Mouse (Mus musculus): ENCODE results near the gene 1700013G24Rik. TPM values are rescaled to one million over a fixed set of nuclear protein-coding genes. Genes with fewer than 3 reads are reported as not detected.

1700013G24Rik gene
- polyA plus RNA-seq, 1 experiment from 2014 or later, result not detected

- H3K27me3 ChIP-seq, result no peaks in the 10 kb centered on the region
- peaks cover 13% of the 10 kb centered on the region for H3K4me1 ChIP-seq (replicated peaks)
- peak overlapping the region; percentile 40 for H3K4me2 ChIP-seq
- 29% methylated on average over 5 of the region's 5 CpGs for WGBS
- H3K9me3 ChIP-seq, result no peaks in the 10 kb centered on the region
- no peak overlapping the region for H3K27ac ChIP-seq (replicated peaks)
- H3K36me3 ChIP-seq, result no peaks in the 10 kb centered on the region
- no peak for ATAC-seq (ENCODE audit: low FRiP score, low read depth)
- H3K4me3 ChIP-seq, result 0 out of 2 replicates have a peak overlapping the region, but pooled peaks have one; percentile 16
- no peak overlapping the region for H3K9ac ChIP-seq
Observed at GRCm38 (mm10) chr4:137443625-137444024, 9.5 kb upstream of the 1700013G24Rik start.

GRCm38 (mm10) chr4:137445881-137446280 lies 7.2 kb upstream of the 1700013G24Rik start:
- 87% methylated on average over 4 of the region's 4 CpGs for WGBS
- Histone ChIP-seq H3K9ac (no peak overlapping the region), H3K36me3 (no peaks in the 10 kb centered on the region), H3K4me3 (no peak overlapping the region), H3K4me1 (replicated peaks) (peaks cover 16% of the 10 kb centered on the region), H3K27ac (replicated peaks) (no peak overlapping the region), H3K9me3 (no peaks in the 10 kb centered on the region), H3K27me3 (no peaks in the 10 kb centered on the region), H3K4me2 (no peak overlapping the region)
- no peak for ATAC-seq (ENCODE audit: low FRiP score, low read depth)

GRCm38 (mm10) chr4:137447363-137448196 lies 5.5 kb upstream of the 1700013G24Rik start:
- ATAC-seq (ENCODE audit: low FRiP score, low read depth), result no peak
- Histone ChIP-seq H3K27me3 (no peaks in the 10 kb centered on the region), H3K9me3 (no peaks in the 10 kb centered on the region), H3K4me1 (replicated peaks) (peaks cover 16% of the 10 kb centered on the region), H3K36me3 (no peaks in the 10 kb centered on the region), H3K9ac (no peak overlapping the region), H3K4me3 (no peak overlapping the region), H3K27ac (replicated peaks) (no peak overlapping the region), H3K4me2 (0 out of 2 replicates have a peak overlapping the region, but pooled peaks have one; percentile 4)
- WGBS, result 66% methylated on average over 7 of the region's 7 CpGs

GRCm38 (mm10) chr4:137448197-137448596 lies 4.9 kb upstream of the 1700013G24Rik start:
- H3K9me3 ChIP-seq, result no peaks in the 10 kb centered on the region
- peaks cover 16% of the 10 kb centered on the region for H3K4me1 ChIP-seq (replicated peaks)
- 0 out of 2 replicates have a peak overlapping the region, but pooled peaks have one; percentile 4 for H3K4me2 ChIP-seq
- no peak overlapping the region for H3K9ac ChIP-seq
- WGBS, result 28% methylated on average over 6 of the region's 6 CpGs
- ATAC-seq (ENCODE audit: low FRiP score, low read depth), result no peak
- no peaks in the 10 kb centered on the region for H3K36me3 ChIP-seq
- H3K27me3 ChIP-seq, result no peaks in the 10 kb centered on the region
- H3K27ac ChIP-seq (replicated peaks), result no peak overlapping the region
- no peak overlapping the region for H3K4me3 ChIP-seq

GRCm38 (mm10) chr4:137448641-137449040 lies 4.4 kb upstream of the 1700013G24Rik start:
- Histone ChIP-seq H3K27me3 (no peaks in the 10 kb centered on the region), H3K4me3 (no peak overlapping the region), H3K4me2 (no peak overlapping the region), H3K9ac (no peak overlapping the region), H3K36me3 (no peaks in the 10 kb centered on the region), H3K9me3 (no peaks in the 10 kb centered on the region), H3K27ac (replicated peaks) (no peak overlapping the region), H3K4me1 (replicated peaks) (peaks cover 16% of the 10 kb centered on the region)
- no peak for ATAC-seq (ENCODE audit: low FRiP score, low read depth)
- WGBS, result 59% methylated on average over 2 of the region's 2 CpGs

GRCm38 (mm10) chr4:137449132-137449531 lies 4.0 kb upstream of the 1700013G24Rik start:
- Histone ChIP-seq H3K4me2 (no peak overlapping the region), H3K36me3 (no peaks in the 10 kb centered on the region), H3K4me1 (replicated peaks) (peaks cover 13% of the 10 kb centered on the region), H3K4me3 (no peak overlapping the region), H3K9me3 (no peaks in the 10 kb centered on the region), H3K27me3 (no peaks in the 10 kb centered on the region), H3K27ac (replicated peaks) (no peak overlapping the region), H3K9ac (no peak overlapping the region)
- ATAC-seq (ENCODE audit: low FRiP score, low read depth), result no peak
- WGBS, result 85% methylated on average over 2 of the region's 2 CpGs

- H3K27ac ChIP-seq (replicated peaks), result no peak overlapping the region
- no peak for ATAC-seq (ENCODE audit: low FRiP score, low read depth)
- no peak overlapping the region for H3K4me3 ChIP-seq
- H3K36me3 ChIP-seq, result no peaks in the 10 kb centered on the region
- peaks cover 13% of the 10 kb centered on the region for H3K4me1 ChIP-seq (replicated peaks)
- H3K27me3 ChIP-seq, result no peaks in the 10 kb centered on the region
- H3K9ac ChIP-seq, result no peak overlapping the region
- H3K4me2 ChIP-seq, result no peak overlapping the region
- WGBS, result 81% methylated on average over 10 of the region's 10 CpGs
- no peaks in the 10 kb centered on the region for H3K9me3 ChIP-seq
Observed at GRCm38 (mm10) chr4:137449715-137450114, 3.4 kb upstream of the 1700013G24Rik start.

GRCm38 (mm10) chr4:137452190-137452589 lies 894 bp upstream of the 1700013G24Rik start:
- Histone ChIP-seq H3K4me2 (no peak overlapping the region), H3K4me1 (replicated peaks) (peaks cover 13% of the 10 kb centered on the region), H3K9ac (no peak overlapping the region), H3K4me3 (no peak overlapping the region), H3K27ac (replicated peaks) (no peak overlapping the region), H3K36me3 (no peaks in the 10 kb centered on the region), H3K27me3 (no peaks in the 10 kb centered on the region), H3K9me3 (no peaks in the 10 kb centered on the region)
- ATAC-seq (ENCODE audit: low FRiP score, low read depth), result no peak
- WGBS, result 93% methylated on average over 5 of the region's 6 CpGs

GRCm38 (mm10) chr4:137454582-137454981 lies 1.5 kb downstream of the 1700013G24Rik start:
- no peak for ATAC-seq (ENCODE audit: low FRiP score, low read depth)
- no peak overlapping the region for H3K9ac ChIP-seq
- no peaks in the 10 kb centered on the region for H3K9me3 ChIP-seq
- no peak overlapping the region for H3K4me3 ChIP-seq
- H3K4me1 ChIP-seq (replicated peaks), result no peaks in the 10 kb centered on the region
- H3K27me3 ChIP-seq, result no peaks in the 10 kb centered on the region
- no peak overlapping the region for H3K4me2 ChIP-seq
- no peak overlapping the region for H3K27ac ChIP-seq (replicated peaks)
- H3K36me3 ChIP-seq, result no peaks in the 10 kb centered on the region
- WGBS, result 91% methylated on average over 14 of the region's 14 CpGs

GRCm38 (mm10) chr4:137456581-137456980 lies 3.5 kb downstream of the 1700013G24Rik start:
- no peak for ATAC-seq (ENCODE audit: low FRiP score, low read depth)
- no peak overlapping the region for H3K4me2 ChIP-seq
- no peak overlapping the region for H3K27ac ChIP-seq (replicated peaks)
- H3K4me3 ChIP-seq, result no peak overlapping the region
- H3K27me3 ChIP-seq, result no peaks in the 10 kb centered on the region
- WGBS, result 88% methylated on average over 12 of the region's 12 CpGs
- H3K36me3 ChIP-seq, result no peaks in the 10 kb centered on the region
- H3K4me1 ChIP-seq (replicated peaks), result no peaks in the 10 kb centered on the region
- H3K9me3 ChIP-seq, result no peaks in the 10 kb centered on the region
- no peak overlapping the region for H3K9ac ChIP-seq

GRCm38 (mm10) chr4:137457292-137457691 lies 4.2 kb downstream of the 1700013G24Rik start:
- Histone ChIP-seq H3K36me3 (no peaks in the 10 kb centered on the region), H3K9me3 (no peaks in the 10 kb centered on the region), H3K4me3 (no peak overlapping the region), H3K4me2 (no peak overlapping the region), H3K9ac (no peak overlapping the region), H3K27me3 (no peaks in the 10 kb centered on the region), H3K4me1 (replicated peaks) (no peaks in the 10 kb centered on the region), H3K27ac (replicated peaks) (no peak overlapping the region)
- 85% methylated on average over 4 of the region's 4 CpGs for WGBS
- ATAC-seq (ENCODE audit: low FRiP score, low read depth), result no peak

- H3K36me3 ChIP-seq, result no peaks in the 10 kb centered on the region
- no peaks in the 10 kb centered on the region for H3K27me3 ChIP-seq
- no peaks in the 10 kb centered on the region for H3K4me1 ChIP-seq (replicated peaks)
- ATAC-seq (ENCODE audit: low FRiP score, low read depth), result no peak
- WGBS, result 85% methylated on average over 9 of the region's 9 CpGs
- H3K9me3 ChIP-seq, result no peaks in the 10 kb centered on the region
- no peak overlapping the region for H3K4me3 ChIP-seq
- no peak overlapping the region for H3K4me2 ChIP-seq
- no peak overlapping the region for H3K27ac ChIP-seq (replicated peaks)
- no peak overlapping the region for H3K9ac ChIP-seq
Observed at GRCm38 (mm10) chr4:137458310-137458709, 5.2 kb downstream of the 1700013G24Rik start.

Data from hindbrain, embryonic 15.5 days (tissue).